Mouse (Mus musculus): Measurements from ENCODE around the gene Dpf2. TPM values are rescaled to one million over a fixed set of nuclear protein-coding genes. Genes with fewer than 3 reads are reported as not detected.
A peak's percentile ranks its signal among the peaks of the same experiment; 100 is the strongest.

Gene Dpf2
- total and polyA plus RNA-seq, 3 experiments: 68.8 to 196 (median 126) TPM

DNA sequence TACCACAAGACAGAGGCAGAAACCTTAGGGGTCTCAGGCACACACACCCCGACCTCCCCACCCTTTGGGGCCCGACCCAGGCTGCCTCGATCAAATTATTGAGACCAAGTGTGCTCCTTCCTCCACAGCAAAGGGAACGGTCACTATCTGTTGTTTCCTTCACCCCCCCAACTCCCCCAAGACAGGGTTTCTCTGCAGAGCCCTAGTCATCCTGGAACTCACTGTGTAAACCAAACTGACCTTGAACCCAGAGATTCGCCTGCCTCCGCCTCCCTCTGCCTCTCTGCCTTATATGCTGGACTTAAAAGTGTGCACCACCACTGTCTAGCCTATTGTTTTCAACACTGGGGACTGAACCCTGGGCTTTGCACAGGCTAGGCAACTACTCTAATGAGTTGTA lies 41.1 kb downstream of the Dpf2 start:
- no peak for ATAC-seq (ENCODE audit: extremely low read depth, insufficient number of reproducible peaks, low FRiP score, poor library complexity, severe bottlenecking)

DNA sequence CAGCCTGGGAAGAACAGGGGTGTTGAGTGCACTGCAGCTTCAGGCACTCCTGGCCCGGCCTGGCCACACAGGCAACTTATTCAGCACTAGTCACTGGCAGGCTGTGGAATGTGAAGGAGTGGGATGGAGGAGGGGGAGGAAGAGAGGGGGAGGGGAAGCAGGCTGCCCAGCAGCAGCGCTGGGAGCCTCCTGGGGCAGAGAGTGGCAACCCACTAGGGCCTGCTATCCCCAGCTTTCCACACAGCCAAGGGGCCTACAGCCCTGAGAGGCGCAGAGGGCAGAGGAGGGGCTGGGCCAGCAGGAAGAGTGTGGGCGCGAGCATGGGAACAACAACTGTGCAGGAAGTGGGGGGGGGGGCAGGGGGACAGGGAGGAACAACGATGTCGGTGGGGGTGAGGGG lies 41.5 kb downstream of the Dpf2 start:
- Histone ChIP-seq H3K4me1 (ENCODE audit: insufficient read depth, low read depth, low read length) (peaks cover 49% of the 10 kb centered on the region), H3K27me3 (ENCODE audit: insufficient read depth, low read length) (no peaks in the 10 kb centered on the region), H3K4me3 (ENCODE audit: low read depth, low read length) (no peak overlapping the region; the same call in 1 of the 2 replicates), H3K9me3 (replicated peaks) (no peaks in the 10 kb centered on the region), H3K36me3 (replicated peaks) (peaks cover 75% of the 10 kb centered on the region)
- TF ChIP-seq GATA1 (IDR thresholded peaks at IDR 0.05; ENCODE audit: borderline replicate concordance, low read length): no peak
- no peak for TF ChIP-seq GATA2 (IDR thresholded peaks at IDR 0.05; ENCODE audit: borderline replicate concordance, low read depth, low read length)
- DNase-seq (ENCODE audit: low spot score) (no peak), ATAC-seq (ENCODE audit: extremely low read depth, insufficient number of reproducible peaks, low FRiP score, poor library complexity, severe bottlenecking) (no peak)

More for the DNA sequence above, 41.1 kb downstream of the Dpf2 start:
- peaks cover 71% of the 10 kb centered on the region for H3K36me3 ChIP-seq (replicated peaks)
- H3K4me1 ChIP-seq (ENCODE audit: insufficient read depth, low read depth, low read length): peaks cover 49% of the 10 kb centered on the region
- H3K9me3 ChIP-seq (replicated peaks): no peaks in the 10 kb centered on the region
- H3K27me3 ChIP-seq (ENCODE audit: insufficient read depth, low read length): no peaks in the 10 kb centered on the region
- H3K4me3 ChIP-seq (ENCODE audit: low read depth, low read length): no peak overlapping the region
- DNase-seq (ENCODE audit: low spot score): no peak
- TF ChIP-seq GATA1 (IDR thresholded peaks at IDR 0.05; ENCODE audit: borderline replicate concordance, low read length): no peak
- TF ChIP-seq TAL1 (conservative IDR thresholded peaks at IDR 0.05; ENCODE audit: low read depth, low read length): no peak
- no peak for TF ChIP-seq CTCF (IDR thresholded peaks at IDR 0.05; ENCODE audit: low read depth, low read length)
- TF ChIP-seq POLR2AphosphoS5 (IDR thresholded peaks at IDR 0.05; ENCODE audit: insufficient replicate concordance, low read depth, low read length): no peak
- no peak for TF ChIP-seq GATA2 (IDR thresholded peaks at IDR 0.05; ENCODE audit: borderline replicate concordance, low read depth, low read length)

DNA sequence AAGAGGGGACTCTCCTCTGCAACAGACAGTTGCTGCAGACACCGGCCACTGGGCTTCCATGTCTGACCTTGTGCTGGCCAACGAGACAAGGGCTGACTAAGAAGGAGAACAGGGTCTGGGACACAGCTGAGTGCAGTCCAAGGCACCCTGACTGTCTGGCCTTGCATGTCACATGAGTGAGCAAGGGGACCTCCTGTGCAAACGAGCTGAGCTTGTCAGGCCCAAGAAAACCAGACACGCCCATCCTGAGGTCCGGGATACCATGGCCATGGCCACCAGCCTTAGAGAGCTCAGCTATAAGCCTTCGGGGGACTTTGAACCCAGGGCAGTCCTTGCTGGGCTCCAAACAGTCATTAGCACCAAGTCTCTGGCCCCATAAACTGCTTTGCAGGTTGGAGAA lies 44.7 kb downstream of the Dpf2 start:
- Histone ChIP-seq H3K9me3 (replicated peaks) (no peaks in the 10 kb centered on the region), H3K36me3 (replicated peaks) (peaks cover 98% of the 10 kb centered on the region), H3K27me3 (ENCODE audit: insufficient read depth, low read length) (no peaks in the 10 kb centered on the region), H3K4me1 (ENCODE audit: insufficient read depth, low read depth, low read length) (peaks cover 21% of the 10 kb centered on the region), H3K4me3 (ENCODE audit: low read depth, low read length) (no peak overlapping the region)
- no peak for DNase-seq (ENCODE audit: low spot score)
- TF ChIP-seq TAL1 (conservative IDR thresholded peaks at IDR 0.05; ENCODE audit: low read depth, low read length) (no peak), POLR2AphosphoS5 (IDR thresholded peaks at IDR 0.05; ENCODE audit: insufficient replicate concordance, low read depth, low read length) (no peak), GATA1 (IDR thresholded peaks at IDR 0.05; ENCODE audit: borderline replicate concordance, low read length) (no peak), GATA2 (IDR thresholded peaks at IDR 0.05; ENCODE audit: borderline replicate concordance, low read depth, low read length) (no peak), CTCF (IDR thresholded peaks at IDR 0.05; ENCODE audit: low read depth, low read length) (no peak)
- ATAC-seq (ENCODE audit: extremely low read depth, insufficient number of reproducible peaks, low FRiP score, poor library complexity, severe bottlenecking): no peak

DNA sequence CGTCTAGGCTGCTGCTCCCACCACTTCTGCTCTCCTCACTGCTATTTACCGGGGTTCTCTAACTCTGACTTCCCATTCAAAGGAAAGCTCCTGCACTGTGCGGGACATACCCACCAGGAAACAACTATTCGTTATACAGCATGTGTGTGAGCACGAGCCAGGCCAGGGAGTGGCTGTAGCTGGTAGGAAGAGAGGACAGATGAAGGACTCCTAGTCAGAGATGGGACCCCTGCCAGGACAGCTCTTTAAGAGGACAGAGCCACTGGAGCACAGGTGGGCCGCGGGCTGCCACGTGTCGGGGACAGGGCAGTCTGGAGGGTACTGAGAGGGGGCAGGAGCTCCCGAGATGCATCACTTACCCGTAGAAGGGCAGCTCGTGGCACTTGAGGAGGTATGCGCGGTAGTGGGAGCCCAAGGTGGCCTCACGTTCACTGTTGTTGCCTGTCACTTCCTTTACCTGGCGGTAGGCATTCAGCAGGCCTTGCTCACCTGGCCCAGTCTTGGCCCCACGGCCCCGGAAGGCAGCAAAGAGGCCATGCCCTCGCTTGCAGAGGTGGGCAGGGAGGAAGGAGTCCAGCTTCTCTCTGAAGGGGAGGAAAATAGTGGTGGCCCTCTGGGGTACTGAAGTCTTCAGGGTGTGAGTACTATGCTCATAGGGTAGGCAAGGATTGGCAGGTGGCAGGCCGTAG lies 48.0 kb downstream of the Dpf2 start:
- Histone ChIP-seq H3K4me1 (ENCODE audit: insufficient read depth, low read depth, low read length) (no peaks in the 10 kb centered on the region), H3K4me3 (ENCODE audit: low read depth, low read length) (no peak overlapping the region), H3K27me3 (ENCODE audit: insufficient read depth, low read length) (no peaks in the 10 kb centered on the region), H3K9me3 (replicated peaks) (peaks cover 10% of the 10 kb centered on the region), H3K36me3 (replicated peaks) (peaks cover 92% of the 10 kb centered on the region)
- ATAC-seq (ENCODE audit: extremely low read depth, insufficient number of reproducible peaks, low FRiP score, poor library complexity, severe bottlenecking) (no peak), DNase-seq (ENCODE audit: low spot score) (no peak)
- no peak for TF ChIP-seq GATA2 (IDR thresholded peaks at IDR 0.05; ENCODE audit: borderline replicate concordance, low read depth, low read length)
- no peak for TF ChIP-seq CTCF (IDR thresholded peaks at IDR 0.05; ENCODE audit: low read depth, low read length)
- TF ChIP-seq TAL1 (conservative IDR thresholded peaks at IDR 0.05; ENCODE audit: low read depth, low read length): no peak
- no peak for TF ChIP-seq POLR2AphosphoS5 (IDR thresholded peaks at IDR 0.05; ENCODE audit: insufficient replicate concordance, low read depth, low read length)
- TF ChIP-seq GATA1 (IDR thresholded peaks at IDR 0.05; ENCODE audit: borderline replicate concordance, low read length): no peak

DNA sequence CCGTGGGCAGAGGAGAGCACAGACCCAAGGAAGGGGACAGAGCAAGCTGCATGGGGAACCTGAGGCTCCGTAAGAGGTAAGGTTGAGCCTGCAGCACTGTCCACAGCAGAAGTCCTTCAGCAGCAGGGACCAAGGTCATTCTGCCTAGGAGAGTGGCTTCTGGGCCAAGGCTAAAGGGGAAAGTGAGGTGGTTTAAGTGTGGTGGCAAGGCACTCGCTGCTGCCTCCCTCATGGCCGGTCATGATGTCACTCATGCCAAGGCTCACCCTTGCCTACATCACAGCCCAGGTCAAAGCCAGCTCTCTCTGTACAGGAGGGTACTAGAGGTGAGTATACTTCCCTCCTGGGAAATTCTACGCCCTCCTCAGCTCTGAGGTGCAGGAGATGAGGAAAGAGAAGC lies 49.0 kb downstream of the Dpf2 start:
- ATAC-seq (ENCODE audit: extremely low read depth, insufficient number of reproducible peaks, low FRiP score, poor library complexity, severe bottlenecking): no peak

DNA sequence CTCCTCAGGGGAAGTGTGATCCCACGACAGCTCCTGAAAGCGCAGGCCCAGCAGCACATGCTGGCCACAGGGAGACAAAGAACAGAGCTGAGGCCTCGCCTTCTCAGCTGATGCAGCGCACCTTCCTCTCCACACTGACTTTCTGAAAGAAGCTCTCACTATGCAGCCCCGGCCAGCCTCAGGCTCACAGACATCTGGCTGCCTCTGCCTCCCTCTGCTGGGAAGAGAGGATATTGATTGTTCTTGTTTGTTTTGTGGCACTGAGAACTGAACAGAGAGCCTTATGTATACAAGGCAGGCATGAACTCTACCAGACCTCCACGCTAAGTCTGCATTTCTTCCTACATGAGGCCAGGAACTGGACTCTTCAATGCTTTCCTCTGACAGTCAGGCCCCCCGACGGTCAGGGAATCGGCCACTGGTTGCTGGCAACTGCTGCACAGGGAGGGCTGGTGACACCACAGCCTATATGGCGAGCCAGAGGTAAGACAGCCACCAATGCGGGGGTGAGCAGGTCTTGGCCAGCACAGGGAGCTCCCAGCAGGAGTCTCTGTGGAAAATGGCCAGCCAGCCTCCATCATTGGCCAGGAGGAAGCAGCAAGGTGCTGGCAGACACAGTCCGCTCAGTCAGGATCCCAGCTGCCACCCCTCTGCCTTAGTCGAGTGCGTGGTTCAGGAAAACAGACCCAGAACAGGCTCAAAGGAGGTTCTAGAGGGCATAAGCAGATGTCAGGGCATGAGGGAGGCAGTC lies 50.3 kb downstream of the Dpf2 start:
- ATAC-seq (ENCODE audit: extremely low read depth, insufficient number of reproducible peaks, low FRiP score, poor library complexity, severe bottlenecking) (no peak), DNase-seq (ENCODE audit: low spot score) (no peak)
- no peaks in the 10 kb centered on the region for H3K27me3 ChIP-seq (ENCODE audit: insufficient read depth, low read length)
- peaks cover 10% of the 10 kb centered on the region for H3K9me3 ChIP-seq (replicated peaks)
- TF ChIP-seq TAL1 (conservative IDR thresholded peaks at IDR 0.05; ENCODE audit: low read depth, low read length) (no peak), GATA2 (IDR thresholded peaks at IDR 0.05; ENCODE audit: borderline replicate concordance, low read depth, low read length) (no peak), CTCF (IDR thresholded peaks at IDR 0.05; ENCODE audit: low read depth, low read length) (no peak), GATA1 (IDR thresholded peaks at IDR 0.05; ENCODE audit: borderline replicate concordance, low read length) (no peak), POLR2AphosphoS5 (IDR thresholded peaks at IDR 0.05; ENCODE audit: insufficient replicate concordance, low read depth, low read length) (no peak)
- no peaks in the 10 kb centered on the region for H3K4me1 ChIP-seq (ENCODE audit: insufficient read depth, low read depth, low read length)
- peaks cover 91% of the 10 kb centered on the region for H3K36me3 ChIP-seq (replicated peaks)
- 0 out of 2 replicates have a peak overlapping the region, but pooled peaks have one; percentile 1 for H3K4me3 ChIP-seq (ENCODE audit: low read depth, low read length)

More for the DNA sequence above, 49.0 kb downstream of the Dpf2 start:
- no peak for DNase-seq (ENCODE audit: low spot score)
- Histone ChIP-seq H3K4me1 (ENCODE audit: insufficient read depth, low read depth, low read length) (no peaks in the 10 kb centered on the region), H3K27me3 (ENCODE audit: insufficient read depth, low read length) (no peaks in the 10 kb centered on the region), H3K36me3 (replicated peaks) (peaks cover 91% of the 10 kb centered on the region), H3K9me3 (replicated peaks) (peaks cover 10% of the 10 kb centered on the region), H3K4me3 (ENCODE audit: low read depth, low read length) (no peak overlapping the region)
- TF ChIP-seq GATA2 (IDR thresholded peaks at IDR 0.05; ENCODE audit: borderline replicate concordance, low read depth, low read length): no peak
- TF ChIP-seq CTCF (IDR thresholded peaks at IDR 0.05; ENCODE audit: low read depth, low read length): no peak

Measured in G1E (cell line).